Mouse (Mus musculus): ENCODE measurements around the gene Ccr7. TPM values are rescaled to one million over a fixed set of nuclear protein-coding genes. Genes with fewer than 3 reads are reported as not detected.
A peak's percentile ranks its signal among the peaks of the same experiment; 100 is the strongest.

Gene Ccr7
- polyA plus RNA-seq, 1 experiment from 2014 or later: 0.61 TPM

- Histone ChIP-seq H3K27ac (ENCODE audit: low read depth) (no peak overlapping the region), H3K4me1 (replicated peaks; ENCODE audit: control insufficient read depth, insufficient read depth, low read length) (peaks cover 34% of the 10 kb centered on the region), H3K9me3 (ENCODE audit: control insufficient read depth, low read length) (no peaks in the 10 kb centered on the region), H3K4me3 (ENCODE audit: low read depth, low read length) (no peak overlapping the region), H3K36me3 (ENCODE audit: control insufficient read depth, insufficient read depth, low read length) (no peaks in the 10 kb centered on the region), H3K9ac (ENCODE audit: low read length) (no peak overlapping the region), H3K4me2 (ENCODE audit: low read length) (no peak overlapping the region), H3K27me3 (replicated peaks; ENCODE audit: control insufficient read depth, insufficient read depth, low read length) (no peaks in the 10 kb centered on the region)
- 66% methylated on average over 11 of the region's 11 CpGs for WGBS
- ATAC-seq (replicated peaks; ENCODE audit: low FRiP score, low TSS enrichment, low read depth) (no peak), DNase-seq (ENCODE audit: low spot score) (no peak)
These were observed 3.4 kb downstream of the Ccr7 start for GRCm38 (mm10) chr11:99151333-99151930.

- H3K27me3 ChIP-seq (replicated peaks; ENCODE audit: control insufficient read depth, insufficient read depth, low read length): no peaks in the 10 kb centered on the region
- ATAC-seq (replicated peaks; ENCODE audit: low FRiP score, low TSS enrichment, low read depth): no peak
- H3K9ac ChIP-seq (ENCODE audit: low read length): no peak overlapping the region
- no peak overlapping the region for H3K27ac ChIP-seq (ENCODE audit: low read depth)
- no peaks in the 10 kb centered on the region for H3K36me3 ChIP-seq (ENCODE audit: control insufficient read depth, insufficient read depth, low read length)
- no peaks in the 10 kb centered on the region for H3K9me3 ChIP-seq (ENCODE audit: control insufficient read depth, low read length)
- DNase-seq (ENCODE audit: low spot score): no peak
- H3K4me3 ChIP-seq (ENCODE audit: low read depth, low read length): no peak overlapping the region
- 54% methylated on average over 7 of the region's 7 CpGs for WGBS
- H3K4me2 ChIP-seq (ENCODE audit: low read length): no peak overlapping the region
- peaks cover 38% of the 10 kb centered on the region for H3K4me1 ChIP-seq (replicated peaks; ENCODE audit: control insufficient read depth, insufficient read depth, low read length)
These were observed 4.0 kb downstream of the Ccr7 start for GRCm38 (mm10) chr11:99150889-99151288.

GRCm38 (mm10) chr11:99149898-99150757, 4.7 kb downstream of the Ccr7 start:
- 0 out of 2 replicates have a peak overlapping the region, but pooled peaks have one; percentile 5 for H3K9ac ChIP-seq (ENCODE audit: low read length)
- WGBS: 51% methylated on average over 19 of the region's 19 CpGs

GRCm38 (mm10) chr11:99148896-99149703, 5.8 kb downstream of the Ccr7 start:
- Histone ChIP-seq H3K36me3 (ENCODE audit: control insufficient read depth, insufficient read depth, low read length) (no peaks in the 10 kb centered on the region), H3K9ac (ENCODE audit: low read length) (peak overlapping the region; percentile 27; the same call in 1 of the 2 replicates), H3K4me3 (ENCODE audit: low read depth, low read length) (no peak overlapping the region), H3K27me3 (replicated peaks; ENCODE audit: control insufficient read depth, insufficient read depth, low read length) (no peaks in the 10 kb centered on the region), H3K27ac (ENCODE audit: low read depth) (peak overlapping the region; percentile 97), H3K4me1 (replicated peaks; ENCODE audit: control insufficient read depth, insufficient read depth, low read length) (peaks cover 38% of the 10 kb centered on the region), H3K4me2 (ENCODE audit: low read length) (peak overlapping the region; percentile 38), H3K9me3 (ENCODE audit: control insufficient read depth, low read length) (no peaks in the 10 kb centered on the region)
- ATAC-seq (replicated peaks; ENCODE audit: low FRiP score, low TSS enrichment, low read depth) (peak; percentile 44), DNase-seq (ENCODE audit: low spot score) (peak; percentile 68)
- 15% methylated on average over 16 of the region's 16 CpGs for WGBS

More at GRCm38 (mm10) chr11:99149898-99150757, 4.7 kb downstream of the Ccr7 start:
- Histone ChIP-seq H3K36me3 (ENCODE audit: control insufficient read depth, insufficient read depth, low read length) (no peaks in the 10 kb centered on the region), H3K27me3 (replicated peaks; ENCODE audit: control insufficient read depth, insufficient read depth, low read length) (no peaks in the 10 kb centered on the region), H3K27ac (ENCODE audit: low read depth) (peak overlapping the region; percentile 97), H3K4me1 (replicated peaks; ENCODE audit: control insufficient read depth, insufficient read depth, low read length) (peaks cover 38% of the 10 kb centered on the region), H3K4me2 (ENCODE audit: low read length) (peak overlapping the region; percentile 38; the same call in 1 of the 2 replicates), H3K9me3 (ENCODE audit: control insufficient read depth, low read length) (no peaks in the 10 kb centered on the region), H3K4me3 (ENCODE audit: low read depth, low read length) (no peak overlapping the region)
- ATAC-seq (replicated peaks; ENCODE audit: low FRiP score, low TSS enrichment, low read depth) (peak; percentile 62; the same call in 1 of the 2 replicates), DNase-seq (ENCODE audit: low spot score) (peak; percentile 93)

GRCm38 (mm10) chr11:99148400-99148799, 6.5 kb downstream of the Ccr7 start:
- no peaks in the 10 kb centered on the region for H3K27me3 ChIP-seq (replicated peaks; ENCODE audit: control insufficient read depth, insufficient read depth, low read length)
- ATAC-seq (replicated peaks; ENCODE audit: low FRiP score, low TSS enrichment, low read depth) (no peak), DNase-seq (ENCODE audit: low spot score) (no peak)
- peak overlapping the region; percentile 97 for H3K27ac ChIP-seq (ENCODE audit: low read depth)
- H3K9me3 ChIP-seq (ENCODE audit: control insufficient read depth, low read length): no peaks in the 10 kb centered on the region
- H3K4me3 ChIP-seq (ENCODE audit: low read depth, low read length): no peak overlapping the region
- 49% methylated on average over 8 of the region's 8 CpGs for WGBS
- no peaks in the 10 kb centered on the region for H3K36me3 ChIP-seq (ENCODE audit: control insufficient read depth, insufficient read depth, low read length)
- H3K4me1 ChIP-seq (replicated peaks; ENCODE audit: control insufficient read depth, insufficient read depth, low read length): peaks cover 44% of the 10 kb centered on the region
- H3K4me2 ChIP-seq (ENCODE audit: low read length): peak overlapping the region; percentile 38
- H3K9ac ChIP-seq (ENCODE audit: low read length): peak overlapping the region; percentile 27

GRCm38 (mm10) chr11:99147920-99148289, 7.0 kb downstream of the Ccr7 start:
- Histone ChIP-seq H3K36me3 (ENCODE audit: control insufficient read depth, insufficient read depth, low read length) (no peaks in the 10 kb centered on the region), H3K27ac (ENCODE audit: low read depth) (peak overlapping the region; percentile 97), H3K4me1 (replicated peaks; ENCODE audit: control insufficient read depth, insufficient read depth, low read length) (peaks cover 48% of the 10 kb centered on the region), H3K27me3 (replicated peaks; ENCODE audit: control insufficient read depth, insufficient read depth, low read length) (no peaks in the 10 kb centered on the region), H3K4me3 (ENCODE audit: low read depth, low read length) (no peak overlapping the region), H3K9me3 (ENCODE audit: control insufficient read depth, low read length) (no peaks in the 10 kb centered on the region), H3K4me2 (ENCODE audit: low read length) (peak overlapping the region; percentile 38), H3K9ac (ENCODE audit: low read length) (peak overlapping the region; percentile 27)
- 26% methylated on average over 4 of the region's 4 CpGs for WGBS
- ATAC-seq (replicated peaks; ENCODE audit: low FRiP score, low TSS enrichment, low read depth) (peak; percentile 58), DNase-seq (ENCODE audit: low spot score) (peak; percentile 65)

- no peak overlapping the region for H3K4me3 ChIP-seq (ENCODE audit: low read depth, low read length)
- H3K27ac ChIP-seq (ENCODE audit: low read depth): peak overlapping the region; percentile 97
- H3K36me3 ChIP-seq (ENCODE audit: control insufficient read depth, insufficient read depth, low read length): no peaks in the 10 kb centered on the region
- H3K4me2 ChIP-seq (ENCODE audit: low read length): peak overlapping the region; percentile 38
- H3K9ac ChIP-seq (ENCODE audit: low read length): peak overlapping the region; percentile 27; the same call in 1 of the 2 replicates
- peak; percentile 24; the same call in 1 of the 2 replicates for ATAC-seq (replicated peaks; ENCODE audit: low FRiP score, low TSS enrichment, low read depth)
- peaks cover 54% of the 10 kb centered on the region for H3K4me1 ChIP-seq (replicated peaks; ENCODE audit: control insufficient read depth, insufficient read depth, low read length)
- DNase-seq (ENCODE audit: low spot score): peak; percentile 72
- H3K27me3 ChIP-seq (replicated peaks; ENCODE audit: control insufficient read depth, insufficient read depth, low read length): no peaks in the 10 kb centered on the region
- WGBS: 9% methylated on average over 17 of the region's 17 CpGs
- no peaks in the 10 kb centered on the region for H3K9me3 ChIP-seq (ENCODE audit: control insufficient read depth, low read length)
These were observed 7.6 kb downstream of the Ccr7 start for GRCm38 (mm10) chr11:99147041-99147919.

All from intestine, embryonic 14.5 days (tissue).